ENCODE assay signal across 24 mouse cellular contexts in genomic region chr4:107497430-107497935, GRCm38 (mm10).
DNase-seq lines count a peak whose midpoint lies in the region; ATAC-seq and TF ChIP-seq lines count a peak whose summit lies in the region.
"Had no signal": no experiment of that assay in that cellular context is flagged by ENCODE, and none has a peak within 500 bp of the region (broad histone marks: within the 10 kb centered on the region; RNA-seq: fewer than 3 reads in every experiment).

No protein-coding gene starts in this region.

- no peak for ATAC-seq in embryonic facial prominence, embryonic 11.5 days (replicated peaks; ENCODE audit: insufficient number of reproducible peaks, low FRiP score, low TSS enrichment, low read depth)
- ATAC-seq: CD4-positive, CD25-positive, alpha-beta regulatory T cell, adult 4 months; forebrain, embryonic 16.5 days; hindbrain, embryonic 16.5 days; inflammation-experienced regulatory T-cells, adult 6 months had no signal

- H3K27me3 ChIP-seq in embryonic facial prominence, embryonic 11.5 days (ENCODE audit: control insufficient read depth, insufficient read depth, low read length): no peaks in the 10 kb centered on the region
- peaks cover 50% of the 10 kb centered on the region for H3K27me3 ChIP-seq in limb, embryonic 10.5 days (ENCODE audit: low read depth, poor library complexity, severe bottlenecking)
- no peaks in the 10 kb centered on the region for H3K27me3 ChIP-seq in kidney, adult 2 months (replicated peaks; ENCODE audit: control insufficient read depth, insufficient read depth, low read length)
- H3K27me3 ChIP-seq: forebrain, embryonic 12.5 days had no signal

- H3K4me2 ChIP-seq in embryonic facial prominence, embryonic 11.5 days (ENCODE audit: low read depth, low read length): no peak overlapping the region
- H3K4me2 ChIP-seq: forebrain, embryonic 12.5 days; hindbrain, embryonic 12.5 days had no signal

- WGBS in embryonic facial prominence, embryonic 11.5 days: 58% methylated on average over 18 of the region's 18 CpGs
- WGBS in limb, embryonic 10.5 days: 46% methylated on average over 18 of the region's 18 CpGs
- WGBS in kidney, adult 2 months: 89% methylated on average over 18 of the region's 18 CpGs

- 0 out of 2 replicates have a peak, but pooled peaks cover 3% of the 10 kb centered on the region for H3K4me1 ChIP-seq in embryonic facial prominence, embryonic 11.5 days (ENCODE audit: control insufficient read depth, insufficient read depth, low read length)
- H3K4me1 ChIP-seq in limb, embryonic 10.5 days: peaks cover 53% of the 10 kb centered on the region
- H3K4me1 ChIP-seq in kidney, adult 2 months (ENCODE audit: control insufficient read depth, insufficient read depth, low read length): peaks cover 4% of the 10 kb centered on the region; the same call in 1 of the 2 replicates
- H3K4me1 ChIP-seq: forebrain, embryonic 12.5 days had no signal

- TF ChIP-seq POLR2A in kidney, adult 2 months (IDR thresholded peaks at IDR 0.05; ENCODE audit: low read depth, low read length): no peak

- H3K36me3 ChIP-seq in embryonic facial prominence, embryonic 11.5 days (replicated peaks; ENCODE audit: control insufficient read depth, insufficient read depth, low read depth, low read length): no peaks in the 10 kb centered on the region
- H3K36me3 ChIP-seq in limb, embryonic 10.5 days: no peaks in the 10 kb centered on the region
- no peaks in the 10 kb centered on the region for H3K36me3 ChIP-seq in kidney, adult 2 months (ENCODE audit: control insufficient read depth, insufficient read depth, low read length)
- H3K36me3 ChIP-seq: forebrain, embryonic 12.5 days; G1E; hindbrain, embryonic 12.5 days had no signal

- H3K27ac ChIP-seq in embryonic facial prominence, embryonic 11.5 days (replicated peaks; ENCODE audit: low read depth, low read length): no peak overlapping the region
- H3K27ac ChIP-seq in limb, embryonic 10.5 days: peak overlapping the region; percentile 54
- H3K27ac ChIP-seq in kidney, adult 2 months (ENCODE audit: insufficient read depth, low read depth, low read length): no peak overlapping the region
- H3K27ac ChIP-seq: forebrain, embryonic 12.5 days; hindbrain, embryonic 12.5 days had no signal

- peak; percentile 47 for DNase-seq in embryo, embryonic 10 days (ENCODE audit: low spot score)
- DNase-seq in embryo, embryonic 9.5 days (ENCODE audit: extremely low spot score): no peak
- peak; percentile 55 for DNase-seq in embryo, embryonic 10.5 days (ENCODE audit: low spot score)
- DNase-seq in embryonic facial prominence, embryonic 11.5 days (ENCODE audit: low spot score): peak; percentile 81
- peak; percentile 62 for DNase-seq in limb, embryonic 10.5 days (ENCODE audit: low spot score)
- no peak for DNase-seq in frontal cortex, postnatal 36 days (ENCODE audit: low spot score in 2 of 2)
- DNase-seq in spleen, postnatal 36 days (ENCODE audit: low spot score in 2 of 2): no peak
- DNase-seq in kidney, adult 2 months: no peak
- DNase-seq: adrenal gland, adult 8-10 months; adrenal gland, postnatal 36 days; B cell, adult 2 months; cerebellum, adult 2 months; cerebellum, postnatal 10 days; gastrocnemius, postnatal 36 days; heart, adult 11 months; heart, postnatal 10 days; heart, postnatal 4 days had no signal

- no peak for TF ChIP-seq CTCF in kidney, adult 2 months (conservative IDR thresholded peaks at IDR 0.05; ENCODE audit: insufficient read depth, insufficient read length, low read depth, low read length)

- no peaks in the 10 kb centered on the region for H3K9me3 ChIP-seq in embryonic facial prominence, embryonic 11.5 days (replicated peaks; ENCODE audit: control insufficient read depth, low read length)
- H3K9me3 ChIP-seq in limb, embryonic 10.5 days (replicated peaks): no peaks in the 10 kb centered on the region
- H3K9me3 ChIP-seq: forebrain, embryonic 12.5 days; G1E; hindbrain, embryonic 12.5 days had no signal

- no peak overlapping the region for H3K9ac ChIP-seq in embryonic facial prominence, embryonic 11.5 days (replicated peaks; ENCODE audit: low read length)
- H3K9ac ChIP-seq: forebrain, embryonic 12.5 days; hindbrain, embryonic 12.5 days had no signal

- no peak overlapping the region for H3K4me3 ChIP-seq in embryonic facial prominence, embryonic 11.5 days (ENCODE audit: low read depth, low read length)
- no peak overlapping the region for H3K4me3 ChIP-seq in limb, embryonic 10.5 days
- H3K4me3 ChIP-seq in kidney, adult 2 months (ENCODE audit: insufficient read depth, low read depth, low read length): no peak overlapping the region
- H3K4me3 ChIP-seq: forebrain, embryonic 12.5 days; hindbrain, embryonic 12.5 days had no signal

Comparison
In these comparisons a context has a peak if more than half of its experiments do, and no peak if none do; other contexts are left out.
1. DNase-seq: peak in embryo, embryonic 10 days (single experiment), embryo, embryonic 10.5 days (single experiment), embryonic facial prominence, embryonic 11.5 days (single experiment) and limb, embryonic 10.5 days (single experiment); none in embryo, embryonic 9.5 days (single experiment), frontal cortex, postnatal 36 days (0 of 2), spleen, postnatal 36 days (0 of 2) and kidney, adult 2 months (single experiment).